Mouse (Mus musculus): ENCODE data around the gene Urah. TPM values are rescaled to one million over a fixed set of nuclear protein-coding genes. Genes with fewer than 3 reads are reported as not detected.

Gene Urah
- polyA plus RNA-seq, 1 experiment from 2014 or later, result 1.1 TPM

DNA sequence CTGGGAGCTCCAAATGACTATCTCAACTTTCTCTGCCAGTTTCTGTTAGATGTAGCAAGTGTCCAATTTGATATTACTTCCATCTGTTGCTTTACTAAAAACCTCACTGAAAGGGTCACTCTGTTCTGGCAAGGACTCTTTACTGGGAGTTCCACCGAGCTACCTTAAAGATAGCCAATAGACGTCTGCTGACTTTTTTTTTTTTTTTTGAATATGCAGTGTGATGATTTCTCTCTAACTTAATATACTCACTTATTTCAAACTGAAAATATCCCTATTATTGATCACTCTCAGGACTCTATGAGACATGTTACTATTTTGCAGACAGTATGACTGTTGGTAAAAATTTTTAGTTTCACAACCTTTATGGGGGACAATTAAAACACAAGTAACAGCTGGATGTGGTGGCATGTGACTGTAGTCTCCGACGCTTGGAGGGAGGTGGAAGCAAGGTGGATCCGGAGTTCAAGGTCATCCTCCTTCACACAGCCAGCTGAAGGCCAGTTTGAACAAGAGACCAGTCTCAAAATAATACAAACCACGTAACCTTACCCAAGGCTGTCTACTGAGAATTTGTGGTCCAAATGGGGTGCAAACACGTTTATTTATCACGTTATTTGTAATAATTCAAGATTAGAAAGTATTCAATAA lies 46.2 kb downstream of the Urah start:
- peak overlapping the region; percentile 88 for H3K9ac ChIP-seq (ENCODE audit: low read length)
- H3K27ac ChIP-seq (ENCODE audit: low read length), result peak overlapping the region; percentile 92
- peak overlapping the region; percentile 97 for H3K4me3 ChIP-seq (ENCODE audit: low read length)
- H3K27me3 ChIP-seq (ENCODE audit: control insufficient read depth, insufficient read depth, low read length), result no peaks in the 10 kb centered on the region
- WGBS, result 6% methylated on average over 8 of the region's 8 CpGs
- peaks cover 16% of the 10 kb centered on the region for H3K4me1 ChIP-seq (ENCODE audit: control insufficient read depth, insufficient read depth, low read length)
- no peak for ATAC-seq (replicated peaks; ENCODE audit: extremely low read depth, insufficient read depth, low FRiP score)
- no peaks in the 10 kb centered on the region for H3K9me3 ChIP-seq (replicated peaks; ENCODE audit: control insufficient read depth, low read length)
- peaks cover 9% of the 10 kb centered on the region for H3K36me3 ChIP-seq (ENCODE audit: control insufficient read depth, insufficient read depth)
- peak overlapping the region; percentile 73 for H3K4me2 ChIP-seq (ENCODE audit: low read depth, low read length)

- Histone ChIP-seq H3K9me3 (replicated peaks; ENCODE audit: control insufficient read depth, low read length) (no peaks in the 10 kb centered on the region), H3K4me1 (ENCODE audit: control insufficient read depth, insufficient read depth, low read length) (peaks cover 16% of the 10 kb centered on the region), H3K27ac (ENCODE audit: low read length) (peak within 1 kb of the TSS; percentile 92), H3K4me3 (ENCODE audit: low read length) (peak within 1 kb of the TSS; percentile 97), H3K9ac (ENCODE audit: low read length) (peak within 1 kb of the TSS; percentile 88), H3K27me3 (ENCODE audit: control insufficient read depth, insufficient read depth, low read length) (no peaks in the 10 kb centered on the region), H3K36me3 (ENCODE audit: control insufficient read depth, insufficient read depth) (peaks cover 9% of the 10 kb centered on the region), H3K4me2 (ENCODE audit: low read depth, low read length) (peak within 1 kb of the TSS; percentile 73)
- peak; percentile 97 for ATAC-seq (replicated peaks; ENCODE audit: extremely low read depth, insufficient read depth, low FRiP score)
- under 1% methylated on average over 59 of the region's 59 CpGs for WGBS
These were observed 47.1 kb downstream of the Urah start, which contains the start of the genes Psmd13 and Sirt3 for GRCm38 (mm10) chr7:140881696-140882468. Gene Psmd13 (plus strand): TSS chr7:140881968. Gene Sirt3 (minus strand): TSS chr7:140882309.

GRCm38 (mm10) chr7:140882469-140882803 lies 47.6 kb downstream of the Urah start:
- peak overlapping the region; percentile 73 for H3K4me2 ChIP-seq (ENCODE audit: low read depth, low read length)
- H3K4me1 ChIP-seq (ENCODE audit: control insufficient read depth, insufficient read depth, low read length), result peaks cover 16% of the 10 kb centered on the region
- WGBS, result 1% methylated on average over 12 of the region's 12 CpGs
- H3K27ac ChIP-seq (ENCODE audit: low read length), result peak overlapping the region; percentile 92
- H3K4me3 ChIP-seq (ENCODE audit: low read length), result peak overlapping the region; percentile 97
- ATAC-seq (replicated peaks; ENCODE audit: extremely low read depth, insufficient read depth, low FRiP score), result no peak; the same call in 1 of the 2 replicates
- peak overlapping the region; percentile 88 for H3K9ac ChIP-seq (ENCODE audit: low read length)
- no peaks in the 10 kb centered on the region for H3K9me3 ChIP-seq (replicated peaks; ENCODE audit: control insufficient read depth, low read length)
- H3K27me3 ChIP-seq (ENCODE audit: control insufficient read depth, insufficient read depth, low read length), result no peaks in the 10 kb centered on the region
- peaks cover 14% of the 10 kb centered on the region for H3K36me3 ChIP-seq (ENCODE audit: control insufficient read depth, insufficient read depth)

Other genes starting within 250 kb of the Urah start
- gene Olfr46, start 233.7 kb upstream of the Urah start, polyA plus RNA-seq (2015; fragmentation: Nextera tagmentation; extraction: Ambion mirVana), result not detected in 2 replicates
- not detected in 2 replicates for gene Olfr61, start 206.0 kb upstream of the Urah start, polyA plus RNA-seq (2015; fragmentation: Nextera tagmentation; extraction: Ambion mirVana)
- not detected in 2 replicates for gene Olfr53, start 188.6 kb upstream of the Urah start, polyA plus RNA-seq (2015; fragmentation: Nextera tagmentation; extraction: Ambion mirVana)
- not detected in 2 replicates for gene Olfr539, start 175.1 kb upstream of the Urah start, polyA plus RNA-seq (2015; fragmentation: Nextera tagmentation; extraction: Ambion mirVana)
- gene Olfr45, start 153.1 kb upstream of the Urah start, polyA plus RNA-seq (2015; fragmentation: Nextera tagmentation; extraction: Ambion mirVana), result not detected in 2 replicates
- not detected in 2 replicates for gene Olfr541, start 137.8 kb upstream of the Urah start, polyA plus RNA-seq (2015; fragmentation: Nextera tagmentation; extraction: Ambion mirVana)
- not detected in 2 replicates for gene Cyp2e1, start 71.3 kb upstream of the Urah start, polyA plus RNA-seq (2015; fragmentation: Nextera tagmentation; extraction: Ambion mirVana)
- gene Syce1, start 47.2 kb upstream of the Urah start, polyA plus RNA-seq (2015; fragmentation: Nextera tagmentation; extraction: Ambion mirVana), result 0.14 and 0.34 TPM in 2 replicates
- 0.74 and 0.93 TPM in 2 replicates for gene Zfp941, start 12.8 kb upstream of the Urah start, polyA plus RNA-seq (2015; fragmentation: Nextera tagmentation; extraction: Ambion mirVana)
- 0.62 and 0.84 TPM in 2 replicates for gene Scgb1c1, start 10.5 kb downstream of the Urah start, polyA plus RNA-seq (2015; fragmentation: Nextera tagmentation; extraction: Ambion mirVana)
- not detected in 2 replicates for gene Odf3, start 12.8 kb downstream of the Urah start, polyA plus RNA-seq (2015; fragmentation: Nextera tagmentation; extraction: Ambion mirVana)
- not detected in 2 replicates for gene Gm45785, start 21.3 kb downstream of the Urah start, polyA plus RNA-seq (2015; fragmentation: Nextera tagmentation; extraction: Ambion mirVana)
- 43.7 and 50.4 TPM in 2 replicates for gene Ric8a, start 21.9 kb downstream of the Urah start, polyA plus RNA-seq (2015; fragmentation: Nextera tagmentation; extraction: Ambion mirVana)
- 31.6 and 39.5 TPM in 2 replicates for gene Bet1l, start 22.6 kb downstream of the Urah start, polyA plus RNA-seq (2015; fragmentation: Nextera tagmentation; extraction: Ambion mirVana)
- gene Psmd13, start 47.0 kb downstream of the Urah start, polyA plus RNA-seq (2015; fragmentation: Nextera tagmentation; extraction: Ambion mirVana), result 181 and 189 TPM in 2 replicates
- 65.4 and 71.2 TPM in 2 replicates for gene Sirt3, start 47.3 kb downstream of the Urah start, polyA plus RNA-seq (2015; fragmentation: Nextera tagmentation; extraction: Ambion mirVana)
- gene Cox8b, start 65.4 kb downstream of the Urah start, polyA plus RNA-seq (2015; fragmentation: Nextera tagmentation; extraction: Ambion mirVana), result 467 and 515 TPM in 2 replicates
- 0.82 and 1.6 TPM in 2 replicates for gene Nlrp6, start 85.9 kb downstream of the Urah start, polyA plus RNA-seq (2015; fragmentation: Nextera tagmentation; extraction: Ambion mirVana)
- gene Pgghg, start 106.4 kb downstream of the Urah start, polyA plus RNA-seq (2015; fragmentation: Nextera tagmentation; extraction: Ambion mirVana), result 12.2 and 12.4 TPM in 2 replicates
- gene Ifitm5, start 115.3 kb downstream of the Urah start, polyA plus RNA-seq (2015; fragmentation: Nextera tagmentation; extraction: Ambion mirVana), result 1.3 and 1.6 TPM in 2 replicates
- gene Gm45717, start 120.9 kb downstream of the Urah start, polyA plus RNA-seq (2015; fragmentation: Nextera tagmentation; extraction: Ambion mirVana), result 0.66 TPM in 1 of 2 replicates, not detected in the other
- 525 and 571 TPM in 2 replicates for gene Ifitm2, start 121.0 kb downstream of the Urah start, polyA plus RNA-seq (2015; fragmentation: Nextera tagmentation; extraction: Ambion mirVana)
- 24.0 and 34.8 TPM in 2 replicates for gene Ifitm1, start 132.2 kb downstream of the Urah start, polyA plus RNA-seq (2015; fragmentation: Nextera tagmentation; extraction: Ambion mirVana)
- 157 and 218 TPM in 2 replicates for gene Ifitm3, start 175.8 kb downstream of the Urah start, polyA plus RNA-seq (2015; fragmentation: Nextera tagmentation; extraction: Ambion mirVana)
- gene Ifitm6, start 182.9 kb downstream of the Urah start, polyA plus RNA-seq (2015; fragmentation: Nextera tagmentation; extraction: Ambion mirVana), result 1.0 and 1.3 TPM in 2 replicates
- not detected in 2 replicates for gene Gm17387, start 194.1 kb downstream of the Urah start, polyA plus RNA-seq (2015; fragmentation: Nextera tagmentation; extraction: Ambion mirVana)
- gene B4galnt4, start 226.1 kb downstream of the Urah start, polyA plus RNA-seq (2015; fragmentation: Nextera tagmentation; extraction: Ambion mirVana), result 0.54 and 0.97 TPM in 2 replicates
- 4.1 and 5.2 TPM in 2 replicates for gene Pkp3, start 243.2 kb downstream of the Urah start, polyA plus RNA-seq (2015; fragmentation: Nextera tagmentation; extraction: Ambion mirVana)